Mouse (Mus musculus) heart, embryonic 16.5 days (tissue): ENCODE measurements around the gene Hlf. TPM values are rescaled to one million over a fixed set of nuclear protein-coding genes. Genes with fewer than 3 reads are reported as not detected.

Source experiments
- ATAC-seq: fragments of 200-750 bp; cut with Nextera tagmentation; replicated peaks from 2 replicates; pipeline ENCODE4 v1.8.0; 2017; ENCODE audit warnings: moderate number of reproducible peaks; ENCODE audit not compliant: insufficient read depth, low FRiP score; ENCODE audit errors: extremely low read depth
- H3K27ac ChIP-seq: fragments of 300-500 bp; sonication (generic); 2 replicates; pipeline ENCODE4 v1.5.1; 2014; ENCODE audit warnings: mild to moderate bottlenecking, low read length, control low read depth, moderate library complexity
- H3K27me3 ChIP-seq: fragments of 300-500 bp; sonication (generic); 2 replicates; pipeline ENCODE4 v1.6.1; 2014; ENCODE audit warnings: low read length, mixed read lengths; ENCODE audit not compliant: control insufficient read depth, insufficient read depth
- H3K36me3 ChIP-seq: fragments of 300-500 bp; sonication (generic); 2 replicates; pipeline ENCODE4 v1.6.1; 2014; ENCODE audit not compliant: control insufficient read depth, insufficient read depth
- H3K4me1 ChIP-seq: fragments of 300-500 bp; sonication (generic); 2 replicates; pipeline ENCODE4 v1.6.1; 2014; ENCODE audit warnings: low read length, mixed read lengths; ENCODE audit not compliant: control insufficient read depth, insufficient read depth
- H3K4me2 ChIP-seq: fragments of 300-500 bp; sonication (generic); 2 replicates; pipeline ENCODE4 v1.6.1; 2014; ENCODE audit warnings: low read depth, mild to moderate bottlenecking, control low read depth, low read length
- H3K4me3 ChIP-seq: fragments of 300-500 bp; sonication (generic); 2 replicates; pipeline ENCODE4 v1.5.1; 2014; ENCODE audit warnings: mild to moderate bottlenecking, control low read depth, low read length
- H3K9ac ChIP-seq: fragments of 300-500 bp; sonication (generic); 2 replicates; pipeline ENCODE4 v1.6.1; 2014; ENCODE audit warnings: low read length, control low read depth
- H3K9me3 ChIP-seq: fragments of 300-500 bp; sonication (generic); replicated peaks from 2 replicates; pipeline ENCODE4 v1.6.1; 2016; ENCODE audit warnings: low read length; ENCODE audit not compliant: control insufficient read depth
- WGBS: fragments of 180-500 bp; shearing (Covaris S2); extraction: QIAGEN DNeasy Blood & Tissue Kit; methylation state at CpG from one replicate; pipeline ENCODE4 v1.1.7; 2014; 5-methylcytosine and 5-hydroxymethylcytosine counted together
- polyA plus RNA-seq: library from polyadenylated mRNA; unstranded; fragments of >200 nt; fragmentation: Nextera tagmentation; extraction: Ambion mirVana; gene quantifications from 2 replicates; pipeline ENCODE4 v1.2.1, GENCODE M21; 2015

The Hlf gene
- polyA plus RNA-seq, 1 experiment from 2014 or later: 5.3 TPM

- ATAC-seq: no peak
- Histone ChIP-seq H3K9me3 (no peaks in the 10 kb centered on the region), H3K36me3 (no peaks in the 10 kb centered on the region), H3K4me1 (no peaks in the 10 kb centered on the region), H3K4me2 (no peak overlapping the region), H3K9ac (no peak overlapping the region), H3K27ac (no peak overlapping the region), H3K4me3 (no peak overlapping the region), H3K27me3 (no peaks in the 10 kb centered on the region)
- 81% methylated on average over 4 of the region's 4 CpGs for WGBS
Measured at GRCm38 (mm10) chr11:90332737-90333136, 58.0 kb downstream of the Hlf start.

GRCm38 (mm10) chr11:90330202-90330694, 60.4 kb downstream of the Hlf start:
- H3K4me3 ChIP-seq: no peak overlapping the region
- no peaks in the 10 kb centered on the region for H3K4me1 ChIP-seq
- no peak overlapping the region for H3K27ac ChIP-seq
- ATAC-seq: no peak
- WGBS: 75% methylated on average over 9 of the region's 9 CpGs
- no peak overlapping the region for H3K9ac ChIP-seq
- H3K36me3 ChIP-seq: no peaks in the 10 kb centered on the region
- no peaks in the 10 kb centered on the region for H3K9me3 ChIP-seq
- H3K27me3 ChIP-seq: no peaks in the 10 kb centered on the region
- no peak overlapping the region for H3K4me2 ChIP-seq

GRCm38 (mm10) chr11:90326836-90327235, 63.9 kb downstream of the Hlf start:
- Histone ChIP-seq H3K9me3 (no peaks in the 10 kb centered on the region), H3K4me3 (no peak overlapping the region), H3K4me1 (no peaks in the 10 kb centered on the region), H3K9ac (no peak overlapping the region), H3K27ac (no peak overlapping the region), H3K4me2 (no peak overlapping the region), H3K27me3 (no peaks in the 10 kb centered on the region), H3K36me3 (no peaks in the 10 kb centered on the region)
- whole genome bisulfite sequencing: 59% methylated on average over 1 of the region's 1 CpGs
- no peak for ATAC-seq

- Histone ChIP-seq H3K27me3 (no peaks in the 10 kb centered on the region), H3K4me1 (no peaks in the 10 kb centered on the region), H3K36me3 (no peaks in the 10 kb centered on the region), H3K27ac (no peak overlapping the region), H3K4me2 (no peak overlapping the region), H3K9me3 (no peaks in the 10 kb centered on the region), H3K9ac (no peak overlapping the region), H3K4me3 (no peak overlapping the region)
- 93% methylated on average over 5 of the region's 5 CpGs for WGBS
- no peak for ATAC-seq
Measured at GRCm38 (mm10) chr11:90326146-90326545, 64.5 kb downstream of the Hlf start.

- H3K9me3 ChIP-seq: no peaks in the 10 kb centered on the region
- H3K4me3 ChIP-seq: no peak overlapping the region
- ATAC-seq: no peak
- H3K27ac ChIP-seq: no peak overlapping the region
- no peak overlapping the region for H3K9ac ChIP-seq
- H3K27me3 ChIP-seq: no peaks in the 10 kb centered on the region
- no peak overlapping the region for H3K4me2 ChIP-seq
- H3K4me1 ChIP-seq: no peaks in the 10 kb centered on the region
- no peaks in the 10 kb centered on the region for H3K36me3 ChIP-seq
- WGBS: 86% methylated on average over 3 of the region's 3 CpGs
Measured at GRCm38 (mm10) chr11:90324597-90324996, 66.1 kb downstream of the Hlf start.

- 61% methylated on average over 7 of the region's 7 CpGs for WGBS
- no peak overlapping the region for H3K9ac ChIP-seq
- H3K4me3 ChIP-seq: no peak overlapping the region
- no peaks in the 10 kb centered on the region for H3K36me3 ChIP-seq
- no peak overlapping the region for H3K27ac ChIP-seq
- no peaks in the 10 kb centered on the region for H3K4me1 ChIP-seq
- H3K4me2 ChIP-seq: no peak overlapping the region
- no peaks in the 10 kb centered on the region for H3K9me3 ChIP-seq
- no peaks in the 10 kb centered on the region for H3K27me3 ChIP-seq
- ATAC-seq: no peak
Measured at GRCm38 (mm10) chr11:90320922-90321321, 69.8 kb downstream of the Hlf start.

GRCm38 (mm10) chr11:90317482-90317881, 73.2 kb downstream of the Hlf start:
- Histone ChIP-seq H3K4me1 (no peaks in the 10 kb centered on the region), H3K9me3 (no peaks in the 10 kb centered on the region), H3K36me3 (no peaks in the 10 kb centered on the region), H3K4me2 (no peak overlapping the region), H3K27me3 (no peaks in the 10 kb centered on the region), H3K27ac (no peak overlapping the region), H3K9ac (no peak overlapping the region), H3K4me3 (no peak overlapping the region)
- 18% methylated on average over 4 of the region's 4 CpGs for WGBS
- ATAC-seq: no peak

GRCm38 (mm10) chr11:90314606-90315005, 76.1 kb downstream of the Hlf start:
- WGBS: 79% methylated on average over 3 of the region's 3 CpGs
- ATAC-seq: no peak

GRCm38 (mm10) chr11:90306993-90307392, 83.7 kb downstream of the Hlf start:
- Histone ChIP-seq H3K36me3 (no peaks in the 10 kb centered on the region), H3K27me3 (no peaks in the 10 kb centered on the region), H3K9ac (no peak overlapping the region), H3K4me1 (no peaks in the 10 kb centered on the region), H3K27ac (no peak overlapping the region), H3K4me2 (no peak overlapping the region), H3K9me3 (no peaks in the 10 kb centered on the region), H3K4me3 (no peak overlapping the region)
- 49% methylated on average over 6 of the region's 6 CpGs for whole genome bisulfite sequencing
- ATAC-seq: no peak

More at GRCm38 (mm10) chr11:90314606-90315005, 76.1 kb downstream of the Hlf start:
- H3K9me3 ChIP-seq: no peaks in the 10 kb centered on the region
- H3K4me1 ChIP-seq: no peaks in the 10 kb centered on the region
- no peaks in the 10 kb centered on the region for H3K27me3 ChIP-seq
- H3K4me2 ChIP-seq: no peak overlapping the region
- no peak overlapping the region for H3K9ac ChIP-seq
- H3K4me3 ChIP-seq: no peak overlapping the region
- H3K36me3 ChIP-seq: no peaks in the 10 kb centered on the region
- no peak overlapping the region for H3K27ac ChIP-seq
